Mouse (Mus musculus): ENCODE measurements around the gene Arl15. TPM values are rescaled to one million over a fixed set of nuclear protein-coding genes. Genes with fewer than 3 reads are reported as not detected.

The Arl15 gene
- 6.7 and 7.6 TPM in 2 replicates for polyA plus RNA-seq (2015; fragmentation: Nextera tagmentation; extraction: Ambion mirVana)

GRCm38 (mm10) chr13:113794039-113794704, at the start of gene Arl15:
TSS of gene Arl15 (plus strand) at chr13:113794505.
- Histone ChIP-seq H3K4me3 (peak within 1 kb of the TSS; percentile 94), H3K4me1 (replicated peaks) (peaks cover 20% of the 10 kb centered on the region), H3K9ac (peak within 1 kb of the TSS; percentile 86), H3K4me2 (peak within 1 kb of the TSS; percentile 74), H3K9me3 (replicated peaks) (no peaks in the 10 kb centered on the region), H3K27ac (peak within 1 kb of the TSS; percentile 95), H3K27me3 (no peaks in the 10 kb centered on the region), H3K36me3 (no peaks in the 10 kb centered on the region; the same call in 1 of the 2 replicates)
- ATAC-seq (replicated peaks; ENCODE audit: insufficient number of reproducible peaks, insufficient read depth, low FRiP score, low read depth) = peak; percentile 98
- WGBS = under 1% methylated on average over 49 of the region's 49 CpGs

GRCm38 (mm10) chr13:113745301-113745700, 49.0 kb upstream of the Arl15 start:
- Histone ChIP-seq H3K4me2 (no peak overlapping the region), H3K9me3 (replicated peaks) (no peaks in the 10 kb centered on the region), H3K36me3 (no peaks in the 10 kb centered on the region), H3K9ac (no peak overlapping the region), H3K4me1 (replicated peaks) (no peaks in the 10 kb centered on the region), H3K27ac (no peak overlapping the region), H3K27me3 (no peaks in the 10 kb centered on the region), H3K4me3 (no peak overlapping the region)
- no peak for ATAC-seq (replicated peaks; ENCODE audit: insufficient number of reproducible peaks, insufficient read depth, low FRiP score, low read depth)
- 44% methylated on average over 2 of the region's 2 CpGs for WGBS

GRCm38 (mm10) chr13:113750766-113751165, 43.5 kb upstream of the Arl15 start:
- ATAC-seq (replicated peaks; ENCODE audit: insufficient number of reproducible peaks, insufficient read depth, low FRiP score, low read depth) = no peak

GRCm38 (mm10) chr13:113754731-113755689, 39.3 kb upstream of the Arl15 start:
- no peak overlapping the region for H3K27ac ChIP-seq
- H3K4me2 ChIP-seq = no peak overlapping the region
- no peak for ATAC-seq (replicated peaks; ENCODE audit: insufficient number of reproducible peaks, insufficient read depth, low FRiP score, low read depth)
- H3K9ac ChIP-seq = no peak overlapping the region
- H3K4me1 ChIP-seq (replicated peaks) = no peaks in the 10 kb centered on the region
- no peaks in the 10 kb centered on the region for H3K9me3 ChIP-seq (replicated peaks)
- no peak overlapping the region for H3K4me3 ChIP-seq
- no peaks in the 10 kb centered on the region for H3K36me3 ChIP-seq
- 66% methylated on average over 9 of the region's 9 CpGs for WGBS
- H3K27me3 ChIP-seq = no peaks in the 10 kb centered on the region

More at GRCm38 (mm10) chr13:113750766-113751165, 43.5 kb upstream of the Arl15 start:
- H3K9ac ChIP-seq = no peak overlapping the region
- H3K4me2 ChIP-seq = no peak overlapping the region
- WGBS = 64% methylated on average over 5 of the region's 5 CpGs
- H3K9me3 ChIP-seq (replicated peaks) = no peaks in the 10 kb centered on the region
- no peaks in the 10 kb centered on the region for H3K27me3 ChIP-seq
- H3K27ac ChIP-seq = no peak overlapping the region
- no peaks in the 10 kb centered on the region for H3K36me3 ChIP-seq
- no peak overlapping the region for H3K4me3 ChIP-seq
- no peaks in the 10 kb centered on the region for H3K4me1 ChIP-seq (replicated peaks)

GRCm38 (mm10) chr13:113755779-113756178, 38.5 kb upstream of the Arl15 start:
- H3K27me3 ChIP-seq = no peaks in the 10 kb centered on the region

GRCm38 (mm10) chr13:113761717-113762116, 32.6 kb upstream of the Arl15 start:
- Histone ChIP-seq H3K27me3 (no peaks in the 10 kb centered on the region), H3K4me1 (replicated peaks) (no peaks in the 10 kb centered on the region), H3K9me3 (replicated peaks) (no peaks in the 10 kb centered on the region), H3K27ac (no peak overlapping the region), H3K4me3 (no peak overlapping the region), H3K9ac (no peak overlapping the region), H3K36me3 (no peaks in the 10 kb centered on the region), H3K4me2 (no peak overlapping the region)
- no peak for ATAC-seq (replicated peaks; ENCODE audit: insufficient number of reproducible peaks, insufficient read depth, low FRiP score, low read depth)
- 87% methylated on average over 11 of the region's 11 CpGs for whole genome bisulfite sequencing

More at GRCm38 (mm10) chr13:113755779-113756178, 38.5 kb upstream of the Arl15 start:
- Histone ChIP-seq H3K36me3 (no peaks in the 10 kb centered on the region), H3K27ac (no peak overlapping the region), H3K9ac (no peak overlapping the region), H3K9me3 (replicated peaks) (no peaks in the 10 kb centered on the region), H3K4me1 (replicated peaks) (no peaks in the 10 kb centered on the region), H3K4me2 (no peak overlapping the region), H3K4me3 (no peak overlapping the region)
- no peak for ATAC-seq (replicated peaks; ENCODE audit: insufficient number of reproducible peaks, insufficient read depth, low FRiP score, low read depth)
- 40% methylated on average over 6 of the region's 6 CpGs for WGBS

GRCm38 (mm10) chr13:113762766-113763516, 31.4 kb upstream of the Arl15 start:
- no peaks in the 10 kb centered on the region for H3K4me1 ChIP-seq (replicated peaks)
- H3K9ac ChIP-seq = no peak overlapping the region
- H3K9me3 ChIP-seq (replicated peaks) = no peaks in the 10 kb centered on the region
- no peak overlapping the region for H3K4me2 ChIP-seq
- ATAC-seq (replicated peaks; ENCODE audit: insufficient number of reproducible peaks, insufficient read depth, low FRiP score, low read depth) = no peak
- 73% methylated on average over 14 of the region's 14 CpGs for WGBS
- H3K4me3 ChIP-seq = no peak overlapping the region
- H3K27ac ChIP-seq = no peak overlapping the region
- H3K36me3 ChIP-seq = no peaks in the 10 kb centered on the region
- no peaks in the 10 kb centered on the region for H3K27me3 ChIP-seq

GRCm38 (mm10) chr13:113765411-113765810, 28.9 kb upstream of the Arl15 start:
- H3K9ac ChIP-seq = no peak overlapping the region
- WGBS = 54% methylated on average over 3 of the region's 3 CpGs

GRCm38 (mm10) chr13:113769829-113770228, 24.5 kb upstream of the Arl15 start:
- no peaks in the 10 kb centered on the region for H3K4me1 ChIP-seq (replicated peaks)
- 81% methylated on average over 3 of the region's 3 CpGs for WGBS

More at GRCm38 (mm10) chr13:113765411-113765810, 28.9 kb upstream of the Arl15 start:
- Histone ChIP-seq H3K27ac (no peak overlapping the region), H3K4me1 (replicated peaks) (no peaks in the 10 kb centered on the region), H3K4me2 (no peak overlapping the region), H3K36me3 (no peaks in the 10 kb centered on the region), H3K9me3 (replicated peaks) (no peaks in the 10 kb centered on the region), H3K4me3 (no peak overlapping the region), H3K27me3 (no peaks in the 10 kb centered on the region)
- no peak for ATAC-seq (replicated peaks; ENCODE audit: insufficient number of reproducible peaks, insufficient read depth, low FRiP score, low read depth)

GRCm38 (mm10) chr13:113770340-113770739, 24.0 kb upstream of the Arl15 start:
- no peaks in the 10 kb centered on the region for H3K4me1 ChIP-seq (replicated peaks)

More at GRCm38 (mm10) chr13:113769829-113770228, 24.5 kb upstream of the Arl15 start:
- H3K27ac ChIP-seq = no peak overlapping the region
- ATAC-seq (replicated peaks; ENCODE audit: insufficient number of reproducible peaks, insufficient read depth, low FRiP score, low read depth) = no peak
- no peak overlapping the region for H3K9ac ChIP-seq
- H3K27me3 ChIP-seq = no peaks in the 10 kb centered on the region; the same call in 1 of the 2 replicates
- H3K9me3 ChIP-seq (replicated peaks) = no peaks in the 10 kb centered on the region
- H3K4me2 ChIP-seq = no peak overlapping the region
- H3K4me3 ChIP-seq = no peak overlapping the region
- no peaks in the 10 kb centered on the region for H3K36me3 ChIP-seq

GRCm38 (mm10) chr13:113771340-113771739, 23.0 kb upstream of the Arl15 start:
- H3K27ac ChIP-seq = no peak overlapping the region
- H3K4me1 ChIP-seq (replicated peaks) = no peaks in the 10 kb centered on the region
- ATAC-seq (replicated peaks; ENCODE audit: insufficient number of reproducible peaks, insufficient read depth, low FRiP score, low read depth) = no peak
- WGBS = 48% methylated on average over 1 of the region's 1 CpGs
- H3K36me3 ChIP-seq = no peaks in the 10 kb centered on the region
- H3K9ac ChIP-seq = no peak overlapping the region
- no peaks in the 10 kb centered on the region; the same call in 1 of the 2 replicates for H3K27me3 ChIP-seq
- no peak overlapping the region for H3K4me2 ChIP-seq
- no peak overlapping the region for H3K4me3 ChIP-seq
- H3K9me3 ChIP-seq (replicated peaks) = no peaks in the 10 kb centered on the region

More at GRCm38 (mm10) chr13:113770340-113770739, 24.0 kb upstream of the Arl15 start:
- H3K9ac ChIP-seq = no peak overlapping the region
- H3K4me2 ChIP-seq = no peak overlapping the region
- H3K27ac ChIP-seq = no peak overlapping the region
- H3K27me3 ChIP-seq = no peaks in the 10 kb centered on the region; the same call in 1 of the 2 replicates
- 93% methylated on average over 5 of the region's 5 CpGs for WGBS
- H3K36me3 ChIP-seq = no peaks in the 10 kb centered on the region
- no peak overlapping the region for H3K4me3 ChIP-seq
- ATAC-seq (replicated peaks; ENCODE audit: insufficient number of reproducible peaks, insufficient read depth, low FRiP score, low read depth) = no peak
- no peaks in the 10 kb centered on the region for H3K9me3 ChIP-seq (replicated peaks)
